Mouse (Mus musculus): ENCODE measurements around the gene Ap3b1.
A peak's percentile ranks its signal among the peaks of the same experiment; 100 is the strongest.

Ap3b1 gene

DNA sequence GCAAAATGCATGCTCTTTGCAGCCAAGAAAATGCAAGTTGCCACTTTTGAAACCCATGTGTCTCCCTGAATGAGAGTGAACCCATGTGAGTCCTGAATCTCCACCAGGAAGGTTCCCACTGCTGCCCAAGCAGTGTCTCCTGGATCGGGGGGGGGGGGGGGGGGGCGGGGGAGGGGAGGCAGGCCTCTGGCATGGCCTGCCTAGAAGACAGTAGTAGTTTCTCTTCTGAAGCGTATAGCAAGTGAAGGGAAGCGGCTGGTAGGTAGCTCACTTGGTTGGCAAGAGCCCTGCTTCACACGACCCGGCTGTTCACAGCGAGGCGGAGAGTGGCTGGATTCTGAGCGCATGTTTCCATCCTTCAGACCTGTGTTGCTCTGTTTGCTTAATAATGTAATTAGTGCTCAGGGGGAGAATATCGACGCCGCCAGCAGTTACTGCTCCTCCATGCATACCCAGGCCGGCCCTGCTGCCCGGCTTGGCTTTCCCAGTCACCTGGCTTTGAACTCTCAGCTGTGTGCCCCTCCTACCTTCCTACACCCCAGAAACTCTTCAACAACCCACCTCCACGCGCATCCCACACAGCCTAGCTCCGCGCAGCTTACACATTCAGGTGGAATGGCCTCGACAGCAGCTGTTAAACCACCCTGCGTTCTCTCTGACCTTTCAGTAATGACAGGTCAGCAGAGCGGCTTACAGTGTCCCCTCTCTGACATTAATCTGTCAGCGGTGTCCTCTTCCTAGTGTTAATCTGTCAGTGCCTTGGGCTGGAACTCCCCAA, 217.8 kb downstream of the Ap3b1 start:
- DNase-seq (ENCODE audit: inconsistent age in 2 of 2, low spot score in 1 of 2), result no peak

DNA sequence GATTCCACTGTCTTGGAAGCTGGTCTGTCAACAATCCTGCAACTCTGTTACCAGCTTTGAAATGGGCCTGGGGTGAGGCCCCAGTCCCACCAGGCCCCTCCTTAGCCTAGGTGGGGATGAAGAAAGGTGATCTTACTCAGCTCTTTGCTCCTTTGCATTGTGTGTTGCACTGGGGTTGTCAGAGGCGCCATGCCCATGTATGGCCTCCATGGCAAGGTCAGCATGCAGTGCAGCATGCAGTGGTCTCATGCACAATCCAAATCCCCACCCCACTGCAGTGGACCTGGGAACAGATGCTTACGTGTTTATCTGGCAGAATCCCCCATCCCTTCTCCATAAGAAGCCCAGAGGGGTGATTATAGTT, 218.4 kb downstream of the Ap3b1 start:
- DNase-seq (ENCODE audit: inconsistent age in 2 of 2, low spot score in 1 of 2), result no peak

DNA sequence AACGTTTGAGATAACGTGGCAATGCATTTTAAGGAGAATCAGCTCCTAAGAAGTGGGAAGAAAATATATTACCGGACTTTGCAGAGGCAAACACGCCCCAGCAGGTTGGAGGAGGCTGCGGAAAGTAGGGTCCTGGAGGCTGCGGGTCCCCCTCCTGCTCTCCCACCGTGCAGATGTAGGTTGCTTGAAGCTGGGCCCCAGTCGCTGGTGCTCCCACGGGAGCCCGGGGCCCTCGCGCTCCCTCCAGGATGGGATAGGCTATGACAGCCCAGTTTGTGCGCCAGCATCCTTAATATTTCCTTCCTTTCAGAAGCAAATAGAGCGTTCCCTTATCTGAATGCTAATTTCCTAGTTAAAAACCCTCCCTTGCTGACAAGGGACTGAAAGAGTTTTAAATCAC, 236.5 kb downstream of the Ap3b1 start:
- DNase-seq (ENCODE audit: inconsistent age in 2 of 2, low spot score in 1 of 2), result no peak

DNA sequence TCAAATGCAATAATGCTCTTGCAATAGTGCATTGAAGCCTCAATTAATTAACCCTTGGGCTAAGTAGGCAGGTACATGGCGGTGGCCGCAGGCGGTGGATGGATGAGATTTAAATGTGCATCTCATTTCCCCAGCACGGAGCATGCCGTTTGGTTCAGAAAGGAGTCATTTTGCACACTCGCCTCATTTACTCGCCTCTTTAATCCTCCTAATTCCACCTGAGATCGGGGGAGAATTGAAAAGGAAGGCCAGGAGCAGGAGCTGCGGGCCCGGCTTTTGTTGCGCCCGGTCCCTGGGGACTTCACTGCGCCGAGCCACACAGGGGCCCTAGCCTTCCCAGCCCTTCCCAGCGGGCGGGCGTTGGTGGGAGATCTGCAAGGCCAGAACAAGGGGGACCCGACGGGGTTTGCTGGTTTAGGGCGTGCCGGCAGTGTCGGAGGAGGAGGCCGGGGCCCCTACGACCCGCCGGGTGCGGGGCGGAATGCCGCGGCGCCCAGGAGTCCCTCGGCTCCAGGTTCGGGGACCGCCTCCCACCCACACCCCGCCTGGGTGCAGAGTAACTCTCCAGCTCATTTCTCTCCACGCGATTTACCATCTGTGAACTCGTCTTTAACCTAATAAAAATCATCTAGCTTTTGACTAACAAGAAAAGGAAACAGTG, 237.1 kb downstream of the Ap3b1 start:
- DNase-seq (ENCODE audit: inconsistent age in 2 of 2, low spot score in 1 of 2), result peak in 1 of 2 experiments; percentile 42

DNA sequence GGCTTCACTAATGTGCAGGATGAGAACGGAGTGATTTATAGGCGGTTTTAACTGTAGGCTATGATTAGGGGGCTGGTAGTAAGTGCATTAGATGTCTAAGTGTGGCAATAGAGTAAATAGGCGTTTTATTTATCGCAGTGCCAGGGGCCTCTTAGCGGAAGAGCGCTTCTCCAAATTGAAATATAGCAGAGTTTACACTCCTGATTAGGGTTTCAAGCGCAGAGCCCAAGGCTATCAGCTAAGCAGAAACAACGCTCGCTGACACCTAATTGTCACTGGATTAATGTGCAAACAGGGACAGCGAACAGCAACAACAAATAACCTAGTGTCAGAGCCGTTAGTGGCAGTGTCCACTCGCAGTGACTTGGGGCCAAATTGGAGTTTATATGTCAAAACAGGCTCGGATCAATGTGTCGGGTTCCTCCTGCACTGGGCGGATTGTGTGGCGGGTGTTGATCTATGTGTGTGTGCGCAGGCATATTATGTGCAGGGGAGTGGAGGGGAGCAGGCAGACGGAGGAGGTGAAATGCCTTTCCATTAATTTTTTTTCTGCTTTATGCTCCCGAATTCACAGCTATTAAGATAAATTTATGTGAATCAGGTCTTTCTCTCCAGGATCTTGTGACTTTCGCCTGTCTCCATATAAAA, 237.8 kb downstream of the Ap3b1 start:
- no peak for DNase-seq (ENCODE audit: inconsistent age in 2 of 2, low spot score in 1 of 2)

DNA sequence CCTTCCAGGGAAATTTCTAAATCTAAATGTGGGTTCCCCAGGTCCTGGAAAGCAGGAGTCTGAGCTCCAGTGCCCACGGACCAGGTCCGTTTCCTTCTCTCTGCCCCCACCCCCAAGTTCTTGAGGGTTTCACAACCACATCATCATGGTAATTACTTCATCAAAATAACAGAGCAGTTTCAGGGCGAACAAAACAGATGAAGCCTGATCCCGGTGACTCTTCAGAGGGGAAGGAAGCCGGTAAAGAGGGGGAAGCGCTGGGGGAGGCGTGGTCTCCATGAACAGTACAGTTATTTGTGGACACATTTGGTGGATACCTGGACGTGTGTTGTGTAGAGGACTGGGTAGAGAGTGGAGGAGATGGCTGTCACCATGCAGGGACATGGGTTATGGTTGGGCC, 241.0 kb downstream of the Ap3b1 start:
- DNase-seq (ENCODE audit: inconsistent age in 2 of 2, low spot score in 1 of 2), result no peak

DNA sequence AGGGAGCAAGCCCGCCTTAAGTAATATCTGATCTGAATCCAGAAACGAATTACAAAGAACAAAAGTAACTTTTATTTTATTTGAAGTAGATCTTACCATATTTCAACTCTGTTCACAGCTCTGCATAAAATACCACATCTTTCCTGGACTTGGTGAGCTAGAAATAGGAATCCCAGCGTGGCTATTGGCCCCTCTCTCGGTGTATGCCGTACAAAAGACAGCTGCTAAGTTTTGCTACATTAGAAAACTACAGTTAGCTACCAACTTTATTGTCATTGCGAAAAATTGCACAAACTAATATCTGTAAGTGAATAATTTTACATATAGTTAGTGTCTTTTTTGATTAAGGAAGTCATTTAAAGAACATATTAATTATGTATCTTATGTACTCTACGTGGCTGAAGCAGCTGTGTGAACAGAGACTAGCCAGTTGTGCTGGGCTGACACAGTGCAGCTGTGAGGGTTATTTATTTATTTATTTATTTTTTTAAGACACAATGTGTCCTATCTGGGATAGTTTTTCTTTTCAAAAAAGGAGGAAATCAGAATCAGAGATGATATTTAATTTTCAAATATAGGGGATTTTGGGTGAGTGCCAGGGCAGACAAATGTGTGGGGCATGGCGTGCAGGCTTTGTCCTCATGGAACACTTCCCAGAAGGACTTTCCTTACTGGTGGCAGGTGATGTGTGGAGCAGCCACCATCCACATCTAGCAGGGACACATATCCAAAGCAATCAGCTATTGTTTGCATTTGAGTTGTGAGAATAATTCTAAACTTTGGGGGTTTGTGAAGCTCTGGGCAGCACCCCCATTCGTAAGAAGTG, 248.5 kb downstream of the Ap3b1 start:
- DNase-seq (ENCODE audit: inconsistent age in 2 of 2, low spot score in 1 of 2), result no peak

DNA sequence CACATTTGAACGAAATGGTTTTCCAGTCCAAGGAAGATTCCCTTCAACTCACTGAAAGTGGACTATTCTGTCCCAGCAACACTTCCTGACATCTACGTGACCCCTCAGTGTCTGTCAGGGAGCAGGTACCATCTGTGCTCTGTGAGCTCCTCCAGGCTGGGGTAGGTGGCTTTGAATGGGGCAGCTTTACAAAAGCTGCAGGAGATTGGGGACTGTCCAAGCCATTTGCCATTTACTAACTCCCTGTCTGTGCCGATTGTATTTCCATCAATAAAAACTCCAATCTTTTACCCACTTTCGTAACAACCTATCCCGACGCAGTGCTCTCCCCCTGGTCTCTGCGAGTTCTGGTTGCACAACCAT, 249.1 kb downstream of the Ap3b1 start:
- no peak for DNase-seq (ENCODE audit: inconsistent age in 2 of 2, low spot score in 1 of 2)

DNA sequence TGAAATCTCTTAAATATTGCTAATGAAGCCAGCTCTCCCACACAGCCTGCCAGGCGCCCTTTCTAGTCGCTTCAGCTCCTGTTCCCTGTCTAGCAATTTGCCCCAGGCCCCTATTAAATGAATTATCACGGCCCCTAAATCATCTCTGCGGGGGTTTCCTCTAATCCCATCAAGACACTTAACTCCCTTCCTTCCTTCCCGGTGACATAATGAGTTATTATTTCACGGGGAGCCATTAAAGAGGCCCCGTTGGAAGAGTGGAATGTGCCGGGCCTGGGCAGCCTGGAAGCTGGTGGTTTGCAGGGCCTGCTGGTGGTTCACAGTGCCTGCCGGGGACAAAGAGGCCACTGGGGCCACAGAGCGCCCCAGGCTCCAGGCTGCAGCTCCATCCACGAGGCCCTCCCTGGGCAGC, 249.7 kb downstream of the Ap3b1 start:
- peak in 1 of 2 experiments; percentile 20 for DNase-seq (ENCODE audit: inconsistent age in 2 of 2, low spot score in 1 of 2)

DNA sequence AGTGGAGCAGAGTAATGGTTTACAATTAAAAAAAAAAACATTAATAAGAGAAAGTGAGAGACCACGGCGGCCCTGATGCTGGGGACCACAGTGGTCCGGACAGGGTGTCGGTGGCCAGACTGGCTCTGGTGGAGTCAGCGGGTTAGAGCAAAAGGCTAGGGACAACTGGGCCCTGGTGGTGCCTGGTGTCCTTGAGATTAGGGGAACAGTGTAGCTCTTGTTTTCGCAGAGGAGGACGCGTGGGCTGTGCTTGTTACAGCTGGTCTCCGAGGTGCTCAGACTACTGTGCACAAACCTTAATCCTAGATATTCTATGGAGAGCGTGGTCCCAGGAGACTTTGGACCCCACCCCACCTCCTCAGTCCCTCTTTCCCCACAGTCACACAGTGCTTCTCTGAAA, 250.2 kb downstream of the Ap3b1 start:
- DNase-seq (ENCODE audit: inconsistent age in 2 of 2, low spot score in 1 of 2), result no peak

Data from adrenal gland, adult (tissue).